Mouse (Mus musculus) stomach, embryonic 15.5 days (tissue): ENCODE measurements around the gene Dars. TPM values are rescaled to one million over a fixed set of nuclear protein-coding genes. Genes with fewer than 3 reads are reported as not detected.
A peak's percentile ranks its signal among the peaks of the same experiment; 100 is the strongest.

Experiments used
- ATAC-seq: fragments of 200-750 bp; cut with Nextera tagmentation; 2 replicates; pipeline ENCODE4 v1.8.0; 2017; ENCODE audit warnings: low read depth, moderate number of reproducible peaks, moderate TSS enrichment; ENCODE audit not compliant: insufficient read depth, low FRiP score
- H3K27ac ChIP-seq: fragments of 300-500 bp; sonication (generic); 2 replicates; pipeline ENCODE4 v1.5.1; 2015; ENCODE audit warnings: mild to moderate bottlenecking, inconsistent platforms
- H3K27me3 ChIP-seq: fragments of 300-500 bp; sonication (generic); replicated peaks from 2 replicates; pipeline ENCODE4 v1.6.1; 2015; ENCODE audit warnings: inconsistent platforms
- H3K36me3 ChIP-seq: fragments of 300-500 bp; sonication (generic); 2 replicates; pipeline ENCODE4 v1.6.1; 2015; ENCODE audit warnings: inconsistent platforms
- H3K4me1 ChIP-seq: fragments of 300-500 bp; sonication (generic); 2 replicates; pipeline ENCODE4 v1.6.1; 2015; ENCODE audit warnings: inconsistent platforms
- H3K4me2 ChIP-seq: fragments of 300-500 bp; sonication (generic); 2 replicates; pipeline ENCODE4 v1.6.1; 2015; ENCODE audit warnings: mild to moderate bottlenecking, inconsistent platforms
- H3K4me3 ChIP-seq: fragments of 300-500 bp; sonication (generic); replicated peaks from 2 replicates; pipeline ENCODE4 v1.5.1; 2015; ENCODE audit warnings: inconsistent platforms
- H3K9ac ChIP-seq: fragments of 300-500 bp; sonication (generic); 2 replicates; pipeline ENCODE4 v1.6.1; 2015; ENCODE audit warnings: inconsistent platforms
- H3K9me3 ChIP-seq: fragments of 300-500 bp; sonication (generic); 2 replicates; pipeline ENCODE4 v1.6.1; 2016; ENCODE audit warnings: inconsistent platforms
- WGBS: fragments of 180-500 bp; shearing (Covaris S2); methylation state at CpG from one replicate; pipeline ENCODE4 v1.1.7; 2015; 5-methylcytosine and 5-hydroxymethylcytosine counted together
- polyA plus RNA-seq: library from polyadenylated mRNA; unstranded; fragments of >200 nt; fragmentation: Nextera tagmentation; extraction: Ambion mirVana; gene quantifications from 2 replicates; pipeline ENCODE4 v1.2.1, GENCODE M21; 2015

The Dars gene
- polyA plus RNA-seq, 1 experiment from 2014 or later, result 157 TPM

- H3K4me3 ChIP-seq, result no peak overlapping the region
- no peak for ATAC-seq
- no peaks in the 10 kb centered on the region for H3K9me3 ChIP-seq
- H3K36me3 ChIP-seq, result peaks cover 3% of the 10 kb centered on the region; the same call in 1 of the 2 replicates
- H3K27me3 ChIP-seq, result no peaks in the 10 kb centered on the region
- no peak overlapping the region for H3K9ac ChIP-seq
- no peak overlapping the region for H3K4me2 ChIP-seq
- WGBS, result 68% methylated on average over 1 of the region's 1 CpGs
- H3K4me1 ChIP-seq, result no peaks in the 10 kb centered on the region
- no peak overlapping the region for H3K27ac ChIP-seq
Measured at GRCm38 (mm10) chr1:128405675-128406074, 11.5 kb downstream of the Dars start.

GRCm38 (mm10) chr1:128405041-128405481 is 12.1 kb downstream of the Dars start:
- Histone ChIP-seq H3K4me2 (no peak overlapping the region), H3K9me3 (no peaks in the 10 kb centered on the region), H3K27ac (no peak overlapping the region; the same call in 1 of the 2 replicates), H3K36me3 (peaks cover 3% of the 10 kb centered on the region; the same call in 1 of the 2 replicates), H3K4me1 (no peaks in the 10 kb centered on the region), H3K27me3 (no peaks in the 10 kb centered on the region), H3K4me3 (no peak overlapping the region), H3K9ac (no peak overlapping the region)
- WGBS, result 48% methylated on average over 2 of the region's 2 CpGs
- ATAC-seq, result no peak; the same call in 1 of the 2 replicates

- 65% methylated on average over 2 of the region's 2 CpGs for WGBS
Measured at GRCm38 (mm10) chr1:128400926-128401325, 16.2 kb downstream of the Dars start.

DNA sequence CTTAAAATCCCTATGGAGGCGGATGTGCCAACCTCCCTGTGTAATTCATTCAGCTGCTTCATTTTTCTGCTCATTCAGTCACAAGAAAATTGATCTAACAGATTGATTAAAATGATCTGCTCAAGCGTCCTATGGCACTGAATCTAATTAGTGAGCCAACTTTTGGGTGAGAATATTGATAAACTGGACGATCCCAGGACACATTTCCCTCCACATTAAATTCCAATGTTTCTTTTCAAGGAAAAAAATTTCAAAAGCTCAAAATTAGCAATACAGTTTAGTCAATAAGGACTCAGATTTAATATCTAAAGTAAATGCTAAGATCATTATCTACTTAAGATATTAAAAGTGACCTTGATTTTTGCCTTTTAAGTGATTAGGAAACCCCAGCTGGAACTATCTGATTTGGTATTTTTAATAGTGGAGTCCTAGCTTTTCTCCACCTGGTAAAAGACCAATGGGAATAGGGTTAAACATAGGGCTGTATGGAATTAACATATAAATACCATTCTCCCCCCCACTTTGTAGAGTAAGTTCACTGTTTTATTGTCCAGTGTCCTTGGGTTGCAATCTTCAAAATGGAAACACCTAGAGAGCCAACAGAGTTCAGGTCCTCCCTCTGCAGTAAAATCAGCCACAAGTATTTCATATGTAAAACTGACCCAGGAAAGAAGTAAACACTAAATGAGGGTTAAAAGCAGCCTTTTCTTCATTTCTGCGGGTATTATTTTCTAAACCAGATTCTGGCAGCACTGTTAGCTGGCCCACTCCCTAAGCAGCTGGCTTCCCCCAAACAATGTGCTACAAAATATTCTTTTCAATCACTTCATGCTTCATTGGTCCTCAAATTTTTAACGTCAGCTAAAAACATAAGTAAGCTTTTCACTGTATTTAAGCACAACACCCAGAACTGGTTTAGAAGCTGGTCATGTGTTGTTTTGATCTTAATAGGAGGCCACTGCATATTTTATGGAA is 16.9 kb downstream of the Dars start:
- Histone ChIP-seq H3K4me1 (no peaks in the 10 kb centered on the region), H3K36me3 (peaks cover 3% of the 10 kb centered on the region; the same call in 1 of the 2 replicates)
- WGBS, result 72% methylated on average over 5 of the region's 5 CpGs

More at GRCm38 (mm10) chr1:128400926-128401325, 16.2 kb downstream of the Dars start:
- Histone ChIP-seq H3K4me3 (no peak overlapping the region), H3K27ac (no peak overlapping the region), H3K4me1 (no peaks in the 10 kb centered on the region), H3K4me2 (no peak overlapping the region), H3K9ac (no peak overlapping the region), H3K27me3 (no peaks in the 10 kb centered on the region), H3K9me3 (no peaks in the 10 kb centered on the region), H3K36me3 (peaks cover 3% of the 10 kb centered on the region; the same call in 1 of the 2 replicates)
- no peak for ATAC-seq

GRCm38 (mm10) chr1:128398738-128399445 is 18.3 kb downstream of the Dars start:
- Histone ChIP-seq H3K9ac (no peak overlapping the region), H3K27me3 (no peaks in the 10 kb centered on the region), H3K4me1 (no peaks in the 10 kb centered on the region), H3K9me3 (no peaks in the 10 kb centered on the region), H3K4me2 (no peak overlapping the region), H3K36me3 (peaks cover 3% of the 10 kb centered on the region; the same call in 1 of the 2 replicates), H3K27ac (peak overlapping the region; percentile 59), H3K4me3 (no peak overlapping the region)
- 68% methylated on average over 5 of the region's 5 CpGs for WGBS
- peak; percentile 39; the same call in 1 of the 2 replicates for ATAC-seq

More for the DNA sequence above, 16.9 kb downstream of the Dars start:
- Histone ChIP-seq H3K4me3 (no peak overlapping the region), H3K27ac (no peak overlapping the region; the same call in 1 of the 2 replicates), H3K27me3 (no peaks in the 10 kb centered on the region), H3K9me3 (no peaks in the 10 kb centered on the region), H3K4me2 (no peak overlapping the region), H3K9ac (no peak overlapping the region)
- no peak for ATAC-seq

- Histone ChIP-seq H3K27ac (no peak overlapping the region), H3K4me3 (no peak overlapping the region), H3K9me3 (no peaks in the 10 kb centered on the region), H3K27me3 (no peaks in the 10 kb centered on the region), H3K4me1 (no peaks in the 10 kb centered on the region), H3K4me2 (no peak overlapping the region), H3K9ac (no peak overlapping the region), H3K36me3 (no peaks in the 10 kb centered on the region)
- WGBS, result 94% methylated on average over 3 of the region's 3 CpGs
- no peak for ATAC-seq
Measured at GRCm38 (mm10) chr1:128394657-128395056, 22.5 kb downstream of the Dars start.

GRCm38 (mm10) chr1:128392382-128392781 is 24.8 kb downstream of the Dars start:
- H3K27me3 ChIP-seq, result no peaks in the 10 kb centered on the region
- no peak overlapping the region for H3K4me2 ChIP-seq
- no peak overlapping the region for H3K4me3 ChIP-seq
- H3K27ac ChIP-seq, result no peak overlapping the region
- H3K4me1 ChIP-seq, result no peaks in the 10 kb centered on the region
- H3K36me3 ChIP-seq, result no peaks in the 10 kb centered on the region
- H3K9ac ChIP-seq, result no peak overlapping the region
- no peaks in the 10 kb centered on the region for H3K9me3 ChIP-seq
- ATAC-seq, result no peak
- 92% methylated on average over 2 of the region's 2 CpGs for WGBS

DNA sequence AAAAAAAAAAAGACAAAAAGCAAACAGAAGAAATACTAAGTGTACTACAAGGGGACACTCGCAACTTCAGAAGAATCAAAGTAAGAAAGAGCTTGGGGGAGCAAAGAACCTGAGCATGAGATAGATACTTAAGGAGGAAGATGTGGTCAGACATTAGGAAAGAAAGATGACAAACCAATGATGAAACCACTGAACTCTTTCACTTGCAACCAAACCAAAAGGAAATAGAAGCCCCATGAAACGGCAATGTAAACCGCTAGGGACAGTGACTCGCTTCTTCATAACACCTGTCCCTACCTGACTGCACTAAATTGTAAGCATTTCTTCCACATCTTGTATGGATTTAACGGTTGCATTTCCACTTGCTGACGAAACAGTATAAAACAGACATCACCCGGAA is 30.7 kb downstream of the Dars start:
- H3K4me3 ChIP-seq, result no peak overlapping the region
- WGBS, result 87% methylated on average over 7 of the region's 7 CpGs
- H3K9ac ChIP-seq, result no peak overlapping the region
- peaks cover 19% of the 10 kb centered on the region for H3K36me3 ChIP-seq
- H3K4me2 ChIP-seq, result no peak overlapping the region
- H3K27me3 ChIP-seq, result no peaks in the 10 kb centered on the region
- H3K27ac ChIP-seq, result no peak overlapping the region
- no peaks in the 10 kb centered on the region for H3K9me3 ChIP-seq
- no peaks in the 10 kb centered on the region for H3K4me1 ChIP-seq
- no peak for ATAC-seq

- Histone ChIP-seq H3K4me2 (no peak overlapping the region), H3K4me3 (no peak overlapping the region), H3K27ac (no peak overlapping the region), H3K9ac (no peak overlapping the region), H3K27me3 (no peaks in the 10 kb centered on the region), H3K9me3 (no peaks in the 10 kb centered on the region), H3K4me1 (no peaks in the 10 kb centered on the region), H3K36me3 (peaks cover 16% of the 10 kb centered on the region)
- 89% methylated on average over 4 of the region's 4 CpGs for WGBS
- ATAC-seq, result no peak
Measured at GRCm38 (mm10) chr1:128376841-128377240, 40.3 kb downstream of the Dars start.

DNA sequence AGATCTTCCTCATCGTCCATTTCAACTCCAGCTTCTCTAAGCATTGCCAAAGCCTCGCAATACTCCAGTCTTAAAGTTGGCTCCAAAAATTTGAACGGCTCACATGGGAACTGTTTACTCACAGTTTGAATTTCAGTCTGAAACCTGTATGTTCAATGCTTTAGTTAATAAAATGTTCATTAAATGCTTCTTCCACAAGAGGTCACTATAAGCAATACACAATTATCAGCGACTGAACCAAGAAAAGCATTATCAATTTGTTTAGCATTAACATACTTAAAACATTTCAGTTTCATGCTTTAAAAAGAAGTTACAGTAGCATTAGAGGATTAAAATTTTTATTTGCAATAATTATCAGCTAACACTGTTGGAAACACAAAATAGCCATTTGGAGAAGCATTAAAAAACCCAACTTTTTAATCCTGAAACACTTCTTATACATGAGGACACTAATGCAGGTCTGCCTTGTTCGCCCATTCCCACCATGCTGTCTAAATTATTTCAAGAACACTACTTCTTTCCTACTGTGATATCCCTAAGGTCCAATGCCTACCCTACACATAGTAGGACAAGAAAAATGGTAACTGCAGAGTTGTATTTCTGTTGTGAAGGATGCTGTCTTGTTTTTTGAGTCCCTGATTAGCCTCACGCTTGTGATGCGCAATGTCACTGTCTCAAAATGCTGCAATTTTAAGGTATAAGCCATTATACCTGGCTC is 44.9 kb downstream of the Dars start:
- 76% methylated on average over 7 of the region's 7 CpGs for WGBS
- Histone ChIP-seq H3K27me3 (no peaks in the 10 kb centered on the region), H3K4me3 (no peak overlapping the region), H3K9me3 (no peaks in the 10 kb centered on the region), H3K9ac (no peak overlapping the region), H3K4me2 (no peak overlapping the region), H3K36me3 (peaks cover 16% of the 10 kb centered on the region), H3K27ac (no peak overlapping the region), H3K4me1 (no peaks in the 10 kb centered on the region)
- ATAC-seq, result no peak

DNA sequence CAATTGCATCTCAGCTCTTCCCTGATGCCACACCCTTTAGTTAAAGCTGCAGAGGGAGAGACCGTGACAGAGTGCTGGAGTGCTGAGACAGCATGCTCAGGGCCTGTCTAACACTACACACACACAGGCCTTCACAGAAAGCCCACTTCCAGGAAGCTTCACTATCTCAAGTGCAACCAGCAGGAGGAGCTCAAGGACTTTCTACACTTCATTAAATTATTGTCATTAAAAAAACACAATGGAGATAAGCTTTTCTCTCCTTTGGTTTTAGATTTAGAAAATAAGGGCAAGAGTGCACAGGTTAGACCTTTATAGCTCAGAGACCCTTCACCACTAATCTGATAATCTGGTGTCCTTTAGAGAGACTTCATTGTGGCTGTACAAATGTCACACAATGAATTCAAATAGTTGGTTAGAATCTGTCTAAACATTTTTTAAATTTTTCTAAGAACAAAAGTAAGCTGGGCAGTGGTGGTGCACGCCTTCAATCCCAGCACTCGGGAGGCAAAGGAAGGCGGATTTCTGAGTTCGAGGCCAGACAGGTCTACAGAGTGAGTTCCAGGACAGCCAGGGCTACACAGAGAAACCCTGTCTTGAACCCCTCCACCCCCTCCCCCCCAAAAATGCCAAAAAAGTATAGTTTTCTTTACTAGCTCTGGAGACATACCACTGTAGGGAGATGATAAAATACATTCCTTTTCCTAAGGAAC is 48.3 kb downstream of the Dars start:
- H3K4me3 ChIP-seq, result no peak overlapping the region
- no peak for ATAC-seq
- H3K27ac ChIP-seq, result no peak overlapping the region
- H3K9ac ChIP-seq, result no peak overlapping the region
- peaks cover 10% of the 10 kb centered on the region; the same call in 1 of the 2 replicates for H3K36me3 ChIP-seq
- 73% methylated on average over 5 of the region's 5 CpGs for WGBS
- H3K27me3 ChIP-seq, result no peaks in the 10 kb centered on the region
- no peak overlapping the region for H3K4me2 ChIP-seq
- H3K4me1 ChIP-seq, result no peaks in the 10 kb centered on the region
- H3K9me3 ChIP-seq, result no peaks in the 10 kb centered on the region
